Mouse (Mus musculus): ENCODE results near the gene Parvb. TPM values are rescaled to one million over a fixed set of nuclear protein-coding genes. Genes with fewer than 3 reads are reported as not detected.

Parvb gene
- polyA plus RNA-seq, 1 experiment from 2014 or later: 2.8 TPM

DNA sequence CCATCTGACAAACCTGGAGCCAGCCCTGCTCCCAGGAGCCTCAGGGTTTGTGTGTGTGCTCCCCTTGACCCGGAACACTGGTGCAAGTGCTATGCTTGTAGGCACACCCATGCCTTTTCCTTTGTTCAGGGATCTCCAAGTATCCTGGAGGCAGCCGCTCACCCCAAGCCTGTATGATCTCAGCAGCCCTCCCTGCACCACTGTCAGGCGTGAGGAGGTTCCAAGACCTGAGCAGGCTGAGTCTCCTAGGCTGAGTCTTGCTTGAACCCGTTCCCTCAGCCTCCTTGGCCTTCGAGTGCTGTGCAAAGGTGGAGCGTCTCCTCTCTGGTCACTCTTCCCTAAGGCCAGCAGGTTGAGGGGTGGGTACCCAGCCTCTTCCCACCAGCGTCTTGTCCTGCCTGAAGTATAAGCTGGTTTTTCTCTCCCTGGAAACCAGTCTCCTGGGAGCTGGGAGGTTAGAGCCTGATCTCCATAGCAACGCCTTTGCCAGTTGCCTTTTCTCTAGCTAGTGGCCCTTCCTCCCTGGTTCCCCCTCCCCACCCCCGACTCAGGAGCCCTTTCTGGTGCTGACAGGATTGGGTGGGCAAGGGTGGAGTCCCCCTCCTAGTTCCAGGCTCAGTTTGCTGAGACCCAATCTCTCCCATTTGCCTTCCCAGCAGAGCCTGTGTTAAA, 68.0 kb downstream of the Parvb start:
- H3K4me2 ChIP-seq (replicated peaks; ENCODE audit: low read depth): no peak overlapping the region
- H3K36me3 ChIP-seq (ENCODE audit: control insufficient read depth, insufficient read depth): no peaks in the 10 kb centered on the region
- no peak for TF ChIP-seq CTCF (IDR thresholded peaks at IDR 0.05; ENCODE audit: low read depth)
- H3K4me1 ChIP-seq (replicated peaks; ENCODE audit: control insufficient read depth, insufficient read depth, low read length): no peaks in the 10 kb centered on the region
- no peak overlapping the region for H3K9ac ChIP-seq (ENCODE audit: low read depth, low read length)
- H3K27ac ChIP-seq (ENCODE audit: low read depth, low read length): no peak overlapping the region
- no peak for ATAC-seq
- H3K27me3 ChIP-seq (replicated peaks; ENCODE audit: control insufficient read depth, insufficient read depth, low read length): no peaks in the 10 kb centered on the region
- H3K4me3 ChIP-seq (ENCODE audit: low read depth, low read length): no peak overlapping the region
- 55% methylated on average over 9 of the region's 9 CpGs for WGBS
- no peaks in the 10 kb centered on the region for H3K9me3 ChIP-seq (ENCODE audit: control insufficient read depth)

DNA sequence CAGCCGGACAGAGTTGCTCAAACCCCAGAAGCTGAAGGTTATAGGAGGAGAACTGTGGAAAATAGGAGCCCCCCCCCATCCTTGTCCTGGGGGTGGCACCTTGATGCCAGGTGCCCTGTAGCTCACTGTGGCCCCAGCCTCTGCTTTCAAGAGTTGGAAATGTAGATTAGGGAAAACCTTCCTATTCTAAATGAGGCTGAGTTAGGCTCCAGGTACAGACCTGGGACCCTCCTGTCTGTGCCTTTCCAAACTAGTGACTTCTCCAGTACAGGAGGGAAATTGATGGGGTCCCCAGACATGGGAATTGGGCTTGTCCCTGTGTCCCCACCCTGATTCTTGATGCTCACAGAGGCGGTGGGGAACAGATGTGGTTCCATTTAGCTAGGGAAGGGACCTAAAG, 68.7 kb downstream of the Parvb start:
- Histone ChIP-seq H3K4me3 (ENCODE audit: low read depth, low read length) (no peak overlapping the region), H3K36me3 (ENCODE audit: control insufficient read depth, insufficient read depth) (no peaks in the 10 kb centered on the region), H3K4me2 (replicated peaks; ENCODE audit: low read depth) (no peak overlapping the region), H3K27ac (ENCODE audit: low read depth, low read length) (no peak overlapping the region), H3K27me3 (replicated peaks; ENCODE audit: control insufficient read depth, insufficient read depth, low read length) (no peaks in the 10 kb centered on the region), H3K9me3 (ENCODE audit: control insufficient read depth) (no peaks in the 10 kb centered on the region), H3K9ac (ENCODE audit: low read depth, low read length) (no peak overlapping the region), H3K4me1 (replicated peaks; ENCODE audit: control insufficient read depth, insufficient read depth, low read length) (no peaks in the 10 kb centered on the region)
- no peak for ATAC-seq
- WGBS: 59% methylated on average over 2 of the region's 2 CpGs
- no peak for TF ChIP-seq CTCF (IDR thresholded peaks at IDR 0.05; ENCODE audit: low read depth)

DNA sequence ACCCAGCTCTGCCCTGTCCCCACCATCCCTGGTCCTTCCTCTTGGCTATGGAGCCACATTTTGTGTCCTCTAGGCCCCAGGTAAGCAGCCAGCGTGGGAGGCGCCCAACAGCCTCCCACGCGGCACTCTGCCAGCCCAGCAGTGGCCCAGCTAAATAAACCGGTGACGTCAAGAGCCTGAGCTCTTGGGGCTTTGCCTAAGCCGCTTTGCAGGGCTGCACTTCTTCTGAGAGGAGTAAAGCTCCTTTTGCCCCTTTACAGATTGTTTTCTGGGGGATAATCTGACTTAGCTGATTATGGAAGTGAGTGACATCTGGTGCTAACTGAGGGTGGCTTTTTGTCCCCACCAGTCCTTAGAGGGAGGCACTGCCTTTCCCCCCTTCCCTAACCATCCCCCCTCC, 69.2 kb downstream of the Parvb start:
- Histone ChIP-seq H3K27ac (ENCODE audit: low read depth, low read length) (no peak overlapping the region), H3K4me2 (replicated peaks; ENCODE audit: low read depth) (no peak overlapping the region), H3K36me3 (ENCODE audit: control insufficient read depth, insufficient read depth) (no peaks in the 10 kb centered on the region), H3K4me1 (replicated peaks; ENCODE audit: control insufficient read depth, insufficient read depth, low read length) (no peaks in the 10 kb centered on the region), H3K27me3 (replicated peaks; ENCODE audit: control insufficient read depth, insufficient read depth, low read length) (no peaks in the 10 kb centered on the region), H3K4me3 (ENCODE audit: low read depth, low read length) (no peak overlapping the region), H3K9ac (ENCODE audit: low read depth, low read length) (no peak overlapping the region; the same call in 1 of the 2 replicates), H3K9me3 (ENCODE audit: control insufficient read depth) (no peaks in the 10 kb centered on the region)
- 19% methylated on average over 7 of the region's 7 CpGs for WGBS
- no peak for TF ChIP-seq CTCF (IDR thresholded peaks at IDR 0.05; ENCODE audit: low read depth)
- no peak for ATAC-seq

GRCm38 (mm10) chr15:84301641-84302420, 70.0 kb downstream of the Parvb start:
- Histone ChIP-seq H3K36me3 (ENCODE audit: control insufficient read depth, insufficient read depth) (no peaks in the 10 kb centered on the region), H3K27ac (ENCODE audit: low read depth, low read length) (no peak overlapping the region), H3K9me3 (ENCODE audit: control insufficient read depth) (no peaks in the 10 kb centered on the region), H3K4me3 (ENCODE audit: low read depth, low read length) (no peak overlapping the region), H3K27me3 (replicated peaks; ENCODE audit: control insufficient read depth, insufficient read depth, low read length) (no peaks in the 10 kb centered on the region), H3K4me1 (replicated peaks; ENCODE audit: control insufficient read depth, insufficient read depth, low read length) (no peaks in the 10 kb centered on the region), H3K9ac (ENCODE audit: low read depth, low read length) (no peak overlapping the region), H3K4me2 (replicated peaks; ENCODE audit: low read depth) (no peak overlapping the region)
- 70% methylated on average over 8 of the region's 8 CpGs for WGBS
- no peak for TF ChIP-seq CTCF (IDR thresholded peaks at IDR 0.05; ENCODE audit: low read depth)
- ATAC-seq: no peak

DNA sequence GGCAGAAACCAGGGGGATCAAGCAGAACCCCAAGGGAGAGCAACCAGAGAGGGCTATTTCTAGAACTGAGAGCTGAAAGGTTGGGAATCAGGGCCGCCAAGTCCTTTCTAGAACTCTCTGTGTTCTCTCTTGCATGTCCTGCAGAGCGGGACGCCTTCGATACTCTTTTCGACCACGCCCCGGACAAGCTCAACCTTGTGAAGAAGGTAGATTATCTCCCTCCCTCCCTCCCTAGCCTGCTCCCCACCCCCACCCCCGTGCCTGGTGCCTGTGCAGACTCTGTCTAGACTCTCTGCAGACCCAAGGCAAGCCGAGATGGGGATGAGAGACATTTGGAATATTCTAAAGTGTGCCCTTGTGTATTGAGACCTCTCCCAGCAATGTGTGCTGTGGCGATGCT, 71.4 kb downstream of the Parvb start:
- H3K27me3 ChIP-seq (replicated peaks; ENCODE audit: control insufficient read depth, insufficient read depth, low read length): no peaks in the 10 kb centered on the region
- no peak overlapping the region for H3K4me2 ChIP-seq (replicated peaks; ENCODE audit: low read depth)
- WGBS: 63% methylated on average over 10 of the region's 10 CpGs
- no peak overlapping the region for H3K27ac ChIP-seq (ENCODE audit: low read depth, low read length)
- ATAC-seq: no peak
- no peaks in the 10 kb centered on the region for H3K9me3 ChIP-seq (ENCODE audit: control insufficient read depth)
- no peak overlapping the region for H3K9ac ChIP-seq (ENCODE audit: low read depth, low read length)
- no peak for TF ChIP-seq CTCF (IDR thresholded peaks at IDR 0.05; ENCODE audit: low read depth)
- no peaks in the 10 kb centered on the region for H3K4me1 ChIP-seq (replicated peaks; ENCODE audit: control insufficient read depth, insufficient read depth, low read length)
- no peak overlapping the region for H3K4me3 ChIP-seq (ENCODE audit: low read depth, low read length)
- no peaks in the 10 kb centered on the region for H3K36me3 ChIP-seq (ENCODE audit: control insufficient read depth, insufficient read depth)

GRCm38 (mm10) chr15:84305333-84305732, 73.5 kb downstream of the Parvb start:
- no peak overlapping the region for H3K4me2 ChIP-seq (replicated peaks; ENCODE audit: low read depth)
- no peaks in the 10 kb centered on the region for H3K4me1 ChIP-seq (replicated peaks; ENCODE audit: control insufficient read depth, insufficient read depth, low read length)
- H3K36me3 ChIP-seq (ENCODE audit: control insufficient read depth, insufficient read depth): no peaks in the 10 kb centered on the region
- no peak overlapping the region for H3K4me3 ChIP-seq (ENCODE audit: low read depth, low read length)
- H3K27me3 ChIP-seq (replicated peaks; ENCODE audit: control insufficient read depth, insufficient read depth, low read length): no peaks in the 10 kb centered on the region
- TF ChIP-seq CTCF (IDR thresholded peaks at IDR 0.05; ENCODE audit: low read depth): no peak
- H3K9ac ChIP-seq (ENCODE audit: low read depth, low read length): no peak overlapping the region
- ATAC-seq: no peak
- 75% methylated on average over 10 of the region's 10 CpGs for WGBS
- H3K9me3 ChIP-seq (ENCODE audit: control insufficient read depth): no peaks in the 10 kb centered on the region
- H3K27ac ChIP-seq (ENCODE audit: low read depth, low read length): no peak overlapping the region

Measured in intestine, postnatal 0 days (tissue).